Mouse (Mus musculus) embryonic fibroblast, embryonic 13.5 days (primary cell): Measurements from ENCODE around the gene 1700030J22Rik.

ENCODE experiments used
- CTCF ChIP-seq: IDR thresholded peaks from 2 replicates; pipeline ENCODE4 v1.5.1; 2011; ENCODE audit warnings: mild to moderate bottlenecking, control low read depth, low read length, moderate library complexity, borderline replicate concordance; ENCODE audit not compliant: insufficient read depth
- POLR2A ChIP-seq: IDR thresholded peaks from 2 replicates; pipeline ENCODE4 v1.6.1; 2011; ENCODE audit warnings: low read depth, mild to moderate bottlenecking, control low read depth, low read length, moderate library complexity

- TF ChIP-seq CTCF (no peak), POLR2A (no peak)
These were observed 36.3 kb downstream of the 1700030J22Rik start for GRCm38 (mm10) chr8:116942284-116943058.
